Mouse (Mus musculus): ENCODE measurements around the gene Rufy3. TPM values are rescaled to one million over a fixed set of nuclear protein-coding genes. Genes with fewer than 3 reads are reported as not detected.

Gene Rufy3
- total and polyA plus RNA-seq, 2 experiments from 2014 or later = 7.3 to 12.7 TPM

DNA sequence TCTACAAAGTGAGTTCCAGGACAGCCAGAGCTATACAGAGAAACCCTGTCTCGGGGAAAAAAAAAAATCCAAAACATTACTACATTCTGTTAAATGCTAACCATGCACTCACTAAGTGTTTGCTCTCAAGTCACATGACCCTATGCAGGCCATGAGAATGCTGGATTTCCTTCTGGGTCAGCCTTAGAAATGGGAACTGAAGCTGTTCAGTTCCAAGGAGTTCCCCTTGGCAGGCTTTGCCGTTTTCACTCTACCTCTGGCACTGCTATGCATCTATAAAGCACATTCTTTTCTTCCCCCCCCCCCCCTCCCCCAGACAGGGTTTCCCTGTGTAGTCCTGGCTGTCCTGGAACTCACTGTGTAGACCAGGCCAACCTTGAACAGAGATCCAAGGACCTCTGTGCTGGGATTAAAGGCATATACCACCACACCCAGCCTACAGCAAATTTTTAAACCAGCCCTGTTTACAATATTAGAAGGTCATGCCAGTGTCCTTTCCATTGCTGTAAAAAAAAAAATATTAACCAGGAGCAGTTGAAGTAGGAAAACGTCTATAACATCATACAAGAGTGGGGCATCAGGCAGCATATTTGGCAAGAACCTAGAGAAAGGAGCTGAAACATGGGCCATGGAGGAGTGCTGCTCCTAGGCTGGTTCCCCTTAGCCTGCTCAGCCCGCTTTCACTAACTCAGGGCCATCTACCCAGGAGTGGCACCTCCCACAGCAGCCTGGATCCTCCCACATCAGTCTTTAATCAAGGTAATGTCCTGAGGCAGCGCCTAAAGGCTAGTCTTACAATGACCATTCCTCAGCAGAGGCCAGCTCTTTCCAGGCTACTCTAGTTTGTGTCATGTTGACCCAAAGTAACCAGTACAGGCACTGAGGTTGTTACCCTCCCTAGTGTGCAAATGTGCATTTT lies 31.0 kb downstream of the Rufy3 start:
- H3K27ac ChIP-seq (ENCODE audit: low read depth) = no peak overlapping the region
- H3K4me3 ChIP-seq (ENCODE audit: low read depth, low read length) = no peak overlapping the region
- no peak overlapping the region for H3K4me2 ChIP-seq (ENCODE audit: low read depth, low read length)
- H3K4me1 ChIP-seq (ENCODE audit: control insufficient read depth, insufficient read depth) = 0 out of 2 replicates have a peak, but pooled peaks cover 4% of the 10 kb centered on the region
- 79% methylated on average over 5 of the region's 5 CpGs for WGBS
- no peaks in the 10 kb centered on the region for H3K9me3 ChIP-seq (replicated peaks; ENCODE audit: control insufficient read depth, low read length)
- DNase-seq (ENCODE audit: low spot score) (no peak), ATAC-seq (ENCODE audit: insufficient read depth, low read depth) (no peak)
- no peak for TF ChIP-seq CTCF (IDR thresholded peaks at IDR 0.05; ENCODE audit: low read depth)
- TF ChIP-seq EP300 (IDR thresholded peaks at IDR 0.05; ENCODE audit: low read depth) = no peak
- no peaks in the 10 kb centered on the region for H3K27me3 ChIP-seq (ENCODE audit: control insufficient read depth, insufficient read depth, low read length)
- H3K9ac ChIP-seq (replicated peaks; ENCODE audit: low read depth, low read length) = no peak overlapping the region
- H3K36me3 ChIP-seq (replicated peaks; ENCODE audit: control insufficient read depth, insufficient read depth, low read length) = no peaks in the 10 kb centered on the region

DNA sequence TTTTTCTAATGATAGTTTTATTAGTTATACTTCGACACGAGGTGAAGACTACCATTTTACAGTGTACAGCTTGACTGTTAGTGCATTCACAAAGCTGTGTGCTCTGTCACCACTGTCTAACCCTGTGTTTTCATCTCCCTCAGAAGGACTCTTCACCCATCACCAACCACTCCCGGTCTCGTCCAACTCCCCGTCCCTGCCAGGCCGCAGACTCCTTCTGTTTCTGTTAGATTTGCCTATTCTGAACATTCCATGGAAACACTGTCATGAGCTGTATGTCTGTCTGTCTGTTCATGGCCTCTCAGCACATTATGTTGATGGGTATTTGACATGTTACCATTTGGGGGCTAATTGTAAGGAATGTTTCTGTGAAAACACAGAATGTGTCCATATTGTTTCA lies 34.1 kb downstream of the Rufy3 start:
- peaks cover 7% of the 10 kb centered on the region; the same call in 1 of the 2 replicates for H3K4me1 ChIP-seq (ENCODE audit: control insufficient read depth, insufficient read depth)
- no peaks in the 10 kb centered on the region for H3K36me3 ChIP-seq (replicated peaks; ENCODE audit: control insufficient read depth, insufficient read depth, low read length)
- WGBS = 81% methylated on average over 6 of the region's 6 CpGs
- H3K27me3 ChIP-seq (ENCODE audit: control insufficient read depth, insufficient read depth, low read length) = no peaks in the 10 kb centered on the region
- no peak for TF ChIP-seq EP300 (IDR thresholded peaks at IDR 0.05; ENCODE audit: low read depth)
- TF ChIP-seq CTCF (IDR thresholded peaks at IDR 0.05; ENCODE audit: low read depth) = no peak
- no peak overlapping the region for H3K27ac ChIP-seq (ENCODE audit: low read depth)
- H3K4me2 ChIP-seq (ENCODE audit: low read depth, low read length) = no peak overlapping the region
- no peak for DNase-seq (ENCODE audit: low spot score)
- ATAC-seq (ENCODE audit: insufficient read depth, low read depth) = no peak
- no peaks in the 10 kb centered on the region for H3K9me3 ChIP-seq (replicated peaks; ENCODE audit: control insufficient read depth, low read length)
- no peak overlapping the region for H3K9ac ChIP-seq (replicated peaks; ENCODE audit: low read depth, low read length)
- H3K4me3 ChIP-seq (ENCODE audit: low read depth, low read length) = no peak overlapping the region

DNA sequence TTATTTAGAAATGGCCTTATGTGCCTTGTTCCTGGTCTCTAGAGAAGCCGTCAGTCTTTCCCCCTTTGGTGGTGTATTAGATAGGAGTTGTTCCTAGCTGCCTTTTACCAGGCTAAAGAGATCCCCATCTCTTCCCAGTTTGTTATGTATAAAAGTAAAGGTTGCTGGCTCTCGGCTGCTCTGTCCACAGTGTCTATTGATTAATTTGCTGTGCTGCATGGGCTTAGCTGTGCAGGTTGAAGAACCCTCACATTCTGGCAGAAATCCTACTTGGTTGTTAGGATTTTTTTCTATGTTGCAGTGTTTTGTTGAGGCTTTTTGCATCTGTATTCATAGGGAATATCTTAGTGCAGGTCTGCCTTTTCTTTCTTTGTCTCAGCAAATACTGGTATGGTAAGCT lies 37.2 kb downstream of the Rufy3 start:
- Histone ChIP-seq H3K36me3 (replicated peaks; ENCODE audit: control insufficient read depth, insufficient read depth, low read length) (no peaks in the 10 kb centered on the region), H3K4me3 (ENCODE audit: low read depth, low read length) (no peak overlapping the region), H3K4me1 (ENCODE audit: control insufficient read depth, insufficient read depth) (peaks cover 7% of the 10 kb centered on the region; the same call in 1 of the 2 replicates), H3K9ac (replicated peaks; ENCODE audit: low read depth, low read length) (no peak overlapping the region), H3K27ac (ENCODE audit: low read depth) (no peak overlapping the region), H3K27me3 (ENCODE audit: control insufficient read depth, insufficient read depth, low read length) (no peaks in the 10 kb centered on the region), H3K4me2 (ENCODE audit: low read depth, low read length) (no peak overlapping the region), H3K9me3 (replicated peaks; ENCODE audit: control insufficient read depth, low read length) (no peaks in the 10 kb centered on the region)
- WGBS = 87% methylated on average over 2 of the region's 2 CpGs
- no peak for TF ChIP-seq CTCF (IDR thresholded peaks at IDR 0.05; ENCODE audit: low read depth)
- TF ChIP-seq EP300 (IDR thresholded peaks at IDR 0.05; ENCODE audit: low read depth) = no peak
- ATAC-seq (ENCODE audit: insufficient read depth, low read depth) (no peak), DNase-seq (ENCODE audit: low spot score) (no peak)

GRCm38 (mm10) chr5:88602713-88603112 lies 37.9 kb downstream of the Rufy3 start:
- H3K27me3 ChIP-seq (ENCODE audit: control insufficient read depth, insufficient read depth, low read length) = no peaks in the 10 kb centered on the region
- H3K4me3 ChIP-seq (ENCODE audit: low read depth, low read length) = no peak overlapping the region
- DNase-seq (ENCODE audit: low spot score) = no peak
- whole genome bisulfite sequencing = 88% methylated on average over 3 of the region's 3 CpGs
- no peaks in the 10 kb centered on the region for H3K9me3 ChIP-seq (replicated peaks; ENCODE audit: control insufficient read depth, low read length)
- ATAC-seq (ENCODE audit: insufficient read depth, low read depth) = no peak
- H3K9ac ChIP-seq (replicated peaks; ENCODE audit: low read depth, low read length) = no peak overlapping the region
- peaks cover 7% of the 10 kb centered on the region; the same call in 1 of the 2 replicates for H3K4me1 ChIP-seq (ENCODE audit: control insufficient read depth, insufficient read depth)
- no peak overlapping the region for H3K4me2 ChIP-seq (ENCODE audit: low read depth, low read length)
- H3K36me3 ChIP-seq (replicated peaks; ENCODE audit: control insufficient read depth, insufficient read depth, low read length) = no peaks in the 10 kb centered on the region
- no peak overlapping the region for H3K27ac ChIP-seq (ENCODE audit: low read depth)
- TF ChIP-seq EP300 (IDR thresholded peaks at IDR 0.05; ENCODE audit: low read depth) = no peak
- no peak for TF ChIP-seq CTCF (IDR thresholded peaks at IDR 0.05; ENCODE audit: low read depth)

GRCm38 (mm10) chr5:88604046-88604445 lies 39.2 kb downstream of the Rufy3 start:
- no peak overlapping the region for H3K27ac ChIP-seq (ENCODE audit: low read depth)
- H3K4me1 ChIP-seq (ENCODE audit: control insufficient read depth, insufficient read depth) = peaks cover 7% of the 10 kb centered on the region; the same call in 1 of the 2 replicates
- H3K9me3 ChIP-seq (replicated peaks; ENCODE audit: control insufficient read depth, low read length) = no peaks in the 10 kb centered on the region
- no peak for ATAC-seq (ENCODE audit: insufficient read depth, low read depth)
- TF ChIP-seq CTCF (IDR thresholded peaks at IDR 0.05; ENCODE audit: low read depth) (no peak), EP300 (IDR thresholded peaks at IDR 0.05; ENCODE audit: low read depth) (no peak)
- no peak overlapping the region for H3K4me3 ChIP-seq (ENCODE audit: low read depth, low read length)
- no peak for DNase-seq (ENCODE audit: low spot score)
- H3K4me2 ChIP-seq (ENCODE audit: low read depth, low read length) = no peak overlapping the region
- H3K36me3 ChIP-seq (replicated peaks; ENCODE audit: control insufficient read depth, insufficient read depth, low read length) = no peaks in the 10 kb centered on the region
- 91% methylated on average over 3 of the region's 3 CpGs for WGBS
- H3K27me3 ChIP-seq (ENCODE audit: control insufficient read depth, insufficient read depth, low read length) = no peaks in the 10 kb centered on the region
- H3K9ac ChIP-seq (replicated peaks; ENCODE audit: low read depth, low read length) = no peak overlapping the region
